Mouse (Mus musculus) limb, embryonic 13.5 days (tissue): ENCODE results near the gene Prl7a2. TPM values are rescaled to one million over a fixed set of nuclear protein-coding genes. Genes with fewer than 3 reads are reported as not detected.

Experiments used
- ATAC-seq: fragments of 200-750 bp; cut with Nextera tagmentation; 2 replicates; pipeline ENCODE4 v1.8.0; 2017; ENCODE audit warnings: low read depth, moderate number of reproducible peaks, moderate TSS enrichment; ENCODE audit not compliant: low FRiP score
- H3K27ac ChIP-seq: fragments of 300-500 bp; sonication (generic); 2 replicates; pipeline ENCODE4 v1.5.1; 2015; ENCODE audit warnings: inconsistent platforms, mild to moderate bottlenecking, moderate library complexity
- H3K27me3 ChIP-seq: fragments of 300-500 bp; sonication (generic); 2 replicates; pipeline ENCODE4 v1.6.1; 2015; ENCODE audit warnings: mild to moderate bottlenecking, inconsistent platforms
- H3K36me3 ChIP-seq: fragments of 300-500 bp; sonication (generic); 2 replicates; pipeline ENCODE4 v1.6.1; 2015; ENCODE audit warnings: inconsistent platforms, mild to moderate bottlenecking, moderate library complexity
- H3K4me1 ChIP-seq: fragments of 300-500 bp; sonication (generic); 2 replicates; pipeline ENCODE4 v1.6.1; 2015; ENCODE audit warnings: inconsistent platforms
- H3K4me2 ChIP-seq: fragments of 300-500 bp; sonication (generic); replicated peaks from 2 replicates; pipeline ENCODE4 v1.6.1; 2015; ENCODE audit warnings: inconsistent platforms, mild to moderate bottlenecking, moderate library complexity
- H3K4me3 ChIP-seq: fragments of 300-500 bp; sonication (generic); 2 replicates; pipeline ENCODE4 v1.5.1; 2015; ENCODE audit warnings: moderate library complexity, mild to moderate bottlenecking, inconsistent platforms
- H3K9ac ChIP-seq: fragments of 300-500 bp; sonication (generic); 2 replicates; pipeline ENCODE4 v1.6.1; 2015; ENCODE audit warnings: mild to moderate bottlenecking, inconsistent platforms
- H3K9me3 ChIP-seq: fragments of 300-500 bp; sonication (generic); 2 replicates; pipeline ENCODE4 v1.6.1; 2016; ENCODE audit warnings: inconsistent platforms
- WGBS: fragments of 180-500 bp; shearing (Covaris S2); methylation state at CpG from one replicate; pipeline ENCODE4 v1.1.7; 2015; 5-methylcytosine and 5-hydroxymethylcytosine counted together
- polyA plus RNA-seq: library from polyadenylated mRNA; unstranded; fragments of >200 nt; fragmentation: Nextera tagmentation; extraction: Ambion mirVana; gene quantifications from 2 replicates; pipeline ENCODE4 v1.2.1, GENCODE M21; 2015

Prl7a2 gene
- not detected in 2 replicates for polyA plus RNA-seq

- H3K27me3 ChIP-seq, result no peaks in the 10 kb centered on the region
- ATAC-seq, result no peak
- 76% methylated on average over 4 of the region's 4 CpGs for WGBS
- H3K4me2 ChIP-seq, result no peak within 1 kb of the TSS
- H3K36me3 ChIP-seq, result no peaks in the 10 kb centered on the region
- no peaks in the 10 kb centered on the region for H3K9me3 ChIP-seq
- no peak within 1 kb of the TSS for H3K4me3 ChIP-seq
- no peaks in the 10 kb centered on the region for H3K4me1 ChIP-seq
- no peak within 1 kb of the TSS for H3K27ac ChIP-seq
- no peak within 1 kb of the TSS for H3K9ac ChIP-seq
These were observed at the start of gene Prl7a2 for GRCm38 (mm10) chr13:27667936-27668335. Gene Prl7a2, minus strand, starts transcription at chr13:27668036.

GRCm38 (mm10) chr13:27716636-27717035 is 48.8 kb upstream of the Prl7a2 start, which contains the start of gene Prl7d1:
Gene Prl7d1, minus strand, starts transcription at chr13:27716736.
- Histone ChIP-seq H3K27me3 (no peaks in the 10 kb centered on the region), H3K4me1 (no peaks in the 10 kb centered on the region), H3K4me3 (no peak within 1 kb of the TSS), H3K9me3 (no peaks in the 10 kb centered on the region), H3K27ac (no peak within 1 kb of the TSS), H3K36me3 (no peaks in the 10 kb centered on the region), H3K9ac (no peak within 1 kb of the TSS), H3K4me2 (no peak within 1 kb of the TSS)
- no peak for ATAC-seq
- 88% methylated on average over 5 of the region's 5 CpGs for WGBS

- no peak for ATAC-seq
- 72% methylated on average over 2 of the region's 2 CpGs for WGBS
- no peaks in the 10 kb centered on the region for H3K27me3 ChIP-seq
- no peak overlapping the region for H3K27ac ChIP-seq
- no peak overlapping the region for H3K4me3 ChIP-seq
- H3K4me2 ChIP-seq, result no peak overlapping the region
- H3K4me1 ChIP-seq, result no peaks in the 10 kb centered on the region
- no peaks in the 10 kb centered on the region for H3K36me3 ChIP-seq
- 0 out of 2 replicates have a peak, but pooled peaks cover 2% of the 10 kb centered on the region for H3K9me3 ChIP-seq
- H3K9ac ChIP-seq, result no peak overlapping the region
These were observed 38.7 kb upstream of the Prl7a2 start for GRCm38 (mm10) chr13:27706521-27706920.

DNA sequence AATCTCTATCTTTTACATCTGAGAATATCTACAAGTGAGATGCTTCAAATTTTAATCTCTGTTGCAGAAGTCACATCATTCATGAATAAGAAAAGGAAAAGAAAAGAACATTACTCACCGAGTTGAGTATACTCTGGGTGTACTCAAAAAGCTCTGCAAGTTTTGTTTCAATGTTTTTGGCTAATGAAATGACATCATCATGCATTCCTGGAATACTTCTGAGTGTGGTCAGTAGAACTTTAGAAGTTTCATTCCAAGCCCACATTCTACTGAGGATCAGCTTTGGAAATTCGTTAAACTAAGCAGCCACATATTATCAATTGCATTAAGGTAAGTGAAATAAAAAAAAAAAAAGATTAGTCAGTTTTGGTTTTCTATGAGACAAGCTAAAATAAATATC is 7.1 kb downstream of the Prl7a2 start:
- no peaks in the 10 kb centered on the region for H3K9me3 ChIP-seq
- no peak overlapping the region for H3K4me3 ChIP-seq
- no peaks in the 10 kb centered on the region for H3K4me1 ChIP-seq
- no peak for ATAC-seq
- no peak overlapping the region for H3K4me2 ChIP-seq
- no peak overlapping the region for H3K9ac ChIP-seq
- WGBS, result 81% methylated on average over 2 of the region's 2 CpGs
- H3K27ac ChIP-seq, result no peak overlapping the region
- no peaks in the 10 kb centered on the region for H3K36me3 ChIP-seq
- no peaks in the 10 kb centered on the region for H3K27me3 ChIP-seq

DNA sequence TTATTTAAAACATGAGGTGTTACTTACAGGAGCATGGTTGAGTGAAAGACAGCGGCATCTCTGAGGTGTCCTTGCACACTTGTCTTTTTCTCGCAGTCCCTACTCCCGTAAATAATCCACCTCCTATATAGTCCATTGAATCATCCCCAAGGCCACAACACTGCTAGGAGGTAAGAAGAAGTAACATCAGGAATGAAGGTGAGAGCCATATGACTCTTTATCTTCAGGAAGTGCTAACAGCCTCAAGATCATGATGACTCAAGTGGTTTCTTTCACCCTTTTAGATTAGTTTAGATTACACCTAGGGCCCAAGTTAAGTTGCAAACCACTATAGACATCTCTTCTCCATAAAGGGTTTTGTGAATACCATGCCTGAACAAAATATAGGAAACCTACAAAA is 25.4 kb downstream of the Prl7a2 start, which contains the start of gene Prl7a1:
Gene Prl7a1 (minus strand): TSS at position 101 of the 400 bp plus-strand sequence.
- H3K36me3 ChIP-seq, result no peaks in the 10 kb centered on the region
- no peaks in the 10 kb centered on the region for H3K27me3 ChIP-seq
- H3K4me3 ChIP-seq, result no peak within 1 kb of the TSS
- 95% methylated on average over 3 of the region's 3 CpGs for WGBS
- no peak within 1 kb of the TSS for H3K9ac ChIP-seq
- no peak within 1 kb of the TSS for H3K4me2 ChIP-seq
- no peaks in the 10 kb centered on the region for H3K4me1 ChIP-seq
- no peak for ATAC-seq
- H3K27ac ChIP-seq, result no peak within 1 kb of the TSS
- no peaks in the 10 kb centered on the region for H3K9me3 ChIP-seq

- WGBS, result 72% methylated on average over 4 of the region's 4 CpGs
- no peak for ATAC-seq
- no peak within 1 kb of the TSS for H3K27ac ChIP-seq
- no peaks in the 10 kb centered on the region for H3K4me1 ChIP-seq
- no peaks in the 10 kb centered on the region for H3K9me3 ChIP-seq
- no peaks in the 10 kb centered on the region for H3K27me3 ChIP-seq
- no peak within 1 kb of the TSS for H3K4me2 ChIP-seq
- H3K9ac ChIP-seq, result no peak within 1 kb of the TSS
- H3K36me3 ChIP-seq, result no peaks in the 10 kb centered on the region
- H3K4me3 ChIP-seq, result no peak within 1 kb of the TSS
These were observed 57.4 kb downstream of the Prl7a2 start, which contains the start of gene Prl7b1 for GRCm38 (mm10) chr13:27610482-27610881. Gene Prl7b1, minus strand, starts transcription at chr13:27610582.

Other genes with a start within 250 kb of the Prl7a2 start
- gene Prl8a6, start 229.3 kb downstream of the Prl7a2 start, polyA plus RNA-seq, result not detected in 2 replicates
- gene Prl8a8, start 154.8 kb downstream of the Prl7a2 start, polyA plus RNA-seq, result not detected in 2 replicates
- not detected in 2 replicates for gene Prl8a9, start 103.4 kb downstream of the Prl7a2 start, polyA plus RNA-seq
- not detected in 2 replicates for gene Prl8a1, start 85.9 kb downstream of the Prl7a2 start, polyA plus RNA-seq
- not detected in 2 replicates for gene Prl7b1, start 57.5 kb downstream of the Prl7a2 start, polyA plus RNA-seq
- not detected in 2 replicates for gene Prl7a1, start 25.5 kb downstream of the Prl7a2 start, polyA plus RNA-seq
- not detected in 2 replicates for gene Prl7d1, start 48.7 kb upstream of the Prl7a2 start, polyA plus RNA-seq
- not detected in 2 replicates for gene Prl7c1, start 112.8 kb upstream of the Prl7a2 start, polyA plus RNA-seq
- gene Prl2a1, start 133.6 kb upstream of the Prl7a2 start, polyA plus RNA-seq, result not detected in 2 replicates
- not detected in 2 replicates for gene Prl2c1, start 181.3 kb upstream of the Prl7a2 start, polyA plus RNA-seq